ENCODE assay signal across 9 mouse cellular contexts in the genomic region with DNA sequence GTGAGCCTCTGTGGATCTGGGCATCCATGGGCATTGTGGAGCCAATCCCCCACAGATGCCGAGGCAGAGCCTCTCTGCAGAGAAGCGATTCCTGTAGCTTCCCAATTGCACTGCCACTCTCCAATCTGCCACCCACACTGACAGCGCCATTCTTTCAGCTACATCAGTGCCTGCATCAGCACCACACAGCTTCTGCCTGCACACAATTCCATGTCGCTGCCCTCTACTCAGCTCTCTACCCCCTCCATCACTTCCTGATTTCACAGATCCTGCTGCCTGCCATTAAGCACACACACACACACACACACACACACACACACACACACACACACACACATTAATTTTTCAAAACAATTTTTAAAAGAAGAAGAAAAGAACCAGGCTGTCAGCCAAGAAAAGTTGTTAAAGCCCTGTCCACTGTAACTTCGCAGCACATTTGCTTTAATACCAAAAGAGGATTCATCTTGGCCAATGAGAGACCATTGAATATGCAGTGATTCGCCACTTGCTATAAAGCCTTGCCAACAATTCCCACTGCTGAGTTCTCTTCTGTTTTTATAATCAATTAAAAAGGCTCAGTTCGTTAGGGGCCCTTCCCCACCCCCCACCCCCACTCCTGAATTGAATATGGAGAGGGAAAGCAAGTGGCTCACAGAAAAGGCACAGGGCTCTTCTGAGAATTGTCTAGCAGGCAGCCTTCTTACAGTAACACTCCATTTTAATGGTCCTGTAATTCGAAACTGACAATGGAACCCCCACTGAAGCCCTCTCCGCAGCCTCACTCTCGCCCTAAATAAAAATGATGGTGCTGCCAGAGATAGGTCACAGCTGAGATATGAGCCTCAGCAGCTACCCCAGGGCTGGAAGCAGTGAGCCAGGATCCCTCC.
DNase-seq lines count a peak whose midpoint lies in the region; ATAC-seq lines count a peak whose summit lies in the region.
"Had no signal": no experiment of that assay in that cellular context is flagged by ENCODE, and none has a peak within 500 bp of the region (broad histone marks: within the 10 kb centered on the region; RNA-seq: fewer than 3 reads in every experiment).

No protein-coding gene starts in this region.

- no peak overlapping the region for H3K9ac ChIP-seq in embryonic facial prominence, embryonic 12.5 days
- H3K9ac ChIP-seq: limb, embryonic 12.5 days had no signal

- H3K4me2 ChIP-seq in embryonic facial prominence, embryonic 12.5 days (replicated peaks) = 0 out of 2 replicates have a peak overlapping the region, but pooled peaks have one; percentile 19
- H3K4me2 ChIP-seq: limb, embryonic 12.5 days had no signal

- peaks cover 10% of the 10 kb centered on the region; the same call in 1 of the 2 replicates for H3K4me1 ChIP-seq in embryonic facial prominence, embryonic 12.5 days
- H3K4me1 ChIP-seq in embryonic facial prominence, embryonic 10.5 days = peaks cover 17% of the 10 kb centered on the region

- no peaks in the 10 kb centered on the region for H3K36me3 ChIP-seq in embryonic facial prominence, embryonic 12.5 days
- no peaks in the 10 kb centered on the region for H3K36me3 ChIP-seq in embryonic facial prominence, embryonic 10.5 days (replicated peaks)
- H3K36me3 ChIP-seq: limb, embryonic 12.5 days had no signal

- WGBS in embryonic facial prominence, embryonic 12.5 days = 34% methylated on average over 10 of the region's 10 CpGs
- 41% methylated on average over 10 of the region's 10 CpGs for WGBS in embryonic facial prominence, embryonic 10.5 days

- ATAC-seq in embryonic facial prominence, embryonic 12.5 days (ENCODE audit: insufficient number of reproducible peaks, insufficient read depth, low FRiP score, low TSS enrichment) = no peak
- no peak; the same call in 1 of the 2 replicates for ATAC-seq in cerebellum, adult (ENCODE audit: insufficient number of reproducible peaks, low FRiP score, low TSS enrichment)

- no peaks in the 10 kb centered on the region for H3K9me3 ChIP-seq in embryonic facial prominence, embryonic 12.5 days
- H3K9me3 ChIP-seq in embryonic facial prominence, embryonic 10.5 days = no peaks in the 10 kb centered on the region
- H3K9me3 ChIP-seq: limb, embryonic 12.5 days had no signal

- no peak overlapping the region for H3K4me3 ChIP-seq in embryonic facial prominence, embryonic 12.5 days
- H3K4me3 ChIP-seq in embryonic facial prominence, embryonic 10.5 days = no peak overlapping the region
- H3K4me3 ChIP-seq: limb, embryonic 12.5 days had no signal

- no peak for DNase-seq in embryonic facial prominence, embryonic 10.5 days (ENCODE audit: low spot score)
- peak; percentile 11 for DNase-seq in Muller cell, postnatal 12 days (ENCODE audit: inconsistent ontology term)
- peak; percentile 15 to 17 for DNase-seq in frontal cortex, postnatal 14 days (ENCODE audit: low spot score in 2 of 2)
- peak; percentile 26 to 62 for DNase-seq in left cerebral cortex, postnatal 25 days (ENCODE audit: low spot score in 2 of 2)
- DNase-seq in urinary bladder, adult 18-20 months (ENCODE audit: low spot score in 2 of 2) = no peak
- no peak for DNase-seq in spleen, postnatal 36 days (ENCODE audit: low spot score in 2 of 2)

- intact Hi-C loops in left cerebral cortex, postnatal 25 days (cut with DNase I) = loop anchor here (10.0 kb wide), 1 partner anchor 259 kb away; no protein-coding TSS in a partner anchor

- H3K27me3 ChIP-seq in embryonic facial prominence, embryonic 12.5 days = no peaks in the 10 kb centered on the region
- H3K27me3 ChIP-seq in embryonic facial prominence, embryonic 10.5 days (replicated peaks; ENCODE audit: low read depth, poor library complexity, severe bottlenecking) = no peaks in the 10 kb centered on the region
- H3K27me3 ChIP-seq: limb, embryonic 12.5 days had no signal

- no peak overlapping the region for H3K27ac ChIP-seq in embryonic facial prominence, embryonic 12.5 days
- H3K27ac ChIP-seq in embryonic facial prominence, embryonic 10.5 days (replicated peaks) = no peak overlapping the region
- H3K27ac ChIP-seq: limb, embryonic 12.5 days had no signal

Comparison
In these comparisons a context has a peak if more than half of its experiments do, and no peak if none do; other contexts are left out.
1. DNase-seq: peak in Muller cell, postnatal 12 days (single experiment), frontal cortex, postnatal 14 days (2 of 2) and left cerebral cortex, postnatal 25 days (2 of 2); none in embryonic facial prominence, embryonic 10.5 days (single experiment), urinary bladder, adult 18-20 months (0 of 2) and spleen, postnatal 36 days (0 of 2).